Mouse (Mus musculus): Measurements from ENCODE around the gene Gm47959. TPM values are rescaled to one million over a fixed set of nuclear protein-coding genes. Genes with fewer than 3 reads are reported as not detected.
A peak's percentile ranks its signal among the peaks of the same experiment; 100 is the strongest.

The Gm47959 gene
- polyA plus RNA-seq, 1 experiment from 2014 or later, result not detected

DNA sequence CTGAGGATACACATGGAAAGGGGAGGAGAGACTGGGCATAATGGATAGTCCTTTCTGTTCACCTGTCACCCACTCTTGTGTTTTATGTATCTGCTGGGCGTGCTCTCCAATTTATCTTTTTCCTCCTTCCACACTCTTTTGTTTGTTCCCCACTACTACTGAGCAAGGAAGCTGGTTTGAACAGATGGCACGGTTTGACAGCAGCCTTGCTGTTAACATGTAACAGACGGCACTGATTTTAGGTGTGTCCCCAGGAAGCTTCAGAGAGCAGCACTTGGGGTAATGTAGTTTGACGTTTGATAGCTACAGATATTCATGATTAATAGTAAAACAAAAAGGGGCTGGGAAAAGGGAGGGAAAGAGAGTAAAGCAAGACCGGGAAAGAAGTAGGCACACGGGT is 7.1 kb downstream of the Gm47959 start:
- DNase-seq (ENCODE audit: low spot score) (no peak), ATAC-seq (replicated peaks; ENCODE audit: low FRiP score) (no peak)
- H3K4me1 ChIP-seq (replicated peaks; ENCODE audit: control insufficient read depth, insufficient read depth, low read length), result no peaks in the 10 kb centered on the region
- no peaks in the 10 kb centered on the region for H3K36me3 ChIP-seq (ENCODE audit: control insufficient read depth, insufficient read depth, low read length)
- WGBS, result 64% methylated on average over 6 of the region's 6 CpGs
- H3K27me3 ChIP-seq (replicated peaks; ENCODE audit: control insufficient read depth, insufficient read depth, low read length), result no peaks in the 10 kb centered on the region
- H3K9me3 ChIP-seq (ENCODE audit: control insufficient read depth, low read length), result no peaks in the 10 kb centered on the region
- no peak overlapping the region for H3K9ac ChIP-seq (ENCODE audit: low read depth, low read length)
- H3K4me3 ChIP-seq (ENCODE audit: low read depth, low read length), result no peak overlapping the region
- H3K27ac ChIP-seq (ENCODE audit: low read depth, low read length), result no peak overlapping the region
- H3K4me2 ChIP-seq, result no peak overlapping the region

GRCm38 (mm10) chr1:83014477-83014876 is 14.1 kb downstream of the Gm47959 start:
- 81% methylated on average over 3 of the region's 3 CpGs for WGBS
- H3K36me3 ChIP-seq (ENCODE audit: control insufficient read depth, insufficient read depth, low read length), result no peaks in the 10 kb centered on the region
- no peak overlapping the region for H3K27ac ChIP-seq (ENCODE audit: low read depth, low read length)
- no peak overlapping the region for H3K4me3 ChIP-seq (ENCODE audit: low read depth, low read length)
- H3K27me3 ChIP-seq (replicated peaks; ENCODE audit: control insufficient read depth, insufficient read depth, low read length), result no peaks in the 10 kb centered on the region
- no peak overlapping the region for H3K4me2 ChIP-seq
- H3K4me1 ChIP-seq (replicated peaks; ENCODE audit: control insufficient read depth, insufficient read depth, low read length), result no peaks in the 10 kb centered on the region
- ATAC-seq (replicated peaks; ENCODE audit: low FRiP score) (no peak), DNase-seq (ENCODE audit: low spot score) (no peak)
- no peaks in the 10 kb centered on the region for H3K9me3 ChIP-seq (ENCODE audit: control insufficient read depth, low read length)
- H3K9ac ChIP-seq (ENCODE audit: low read depth, low read length), result no peak overlapping the region

DNA sequence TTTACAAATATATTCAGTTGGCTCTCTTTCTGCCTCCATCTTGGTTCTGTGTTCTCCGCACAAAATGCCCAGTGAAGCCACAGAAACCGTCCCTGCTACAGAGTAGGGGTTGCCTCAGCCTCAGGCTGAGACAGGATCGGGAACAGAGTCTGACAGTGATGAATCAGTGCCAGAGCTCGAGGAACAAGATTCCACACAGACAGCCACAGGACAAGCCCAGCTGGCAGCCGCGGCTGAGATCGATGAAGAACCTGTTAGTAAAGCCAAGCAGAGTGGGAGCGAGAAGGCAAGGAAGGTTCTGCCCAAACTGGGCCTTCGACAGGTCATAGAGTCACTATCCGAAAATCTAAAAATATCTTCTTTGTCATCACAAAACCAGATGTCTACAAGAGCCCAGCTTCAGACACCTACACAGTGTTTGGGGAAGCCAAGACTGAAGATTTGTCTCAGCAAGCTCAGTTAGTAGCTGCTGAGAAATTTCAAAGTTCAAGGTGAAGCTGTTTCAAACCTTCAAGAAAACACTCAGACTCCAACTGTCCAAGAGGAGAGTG is 15.1 kb downstream of the Gm47959 start:
- 69% methylated on average over 10 of the region's 10 CpGs for WGBS
- Histone ChIP-seq H3K9me3 (ENCODE audit: control insufficient read depth, low read length) (no peaks in the 10 kb centered on the region), H3K4me2 (no peak overlapping the region), H3K4me3 (ENCODE audit: low read depth, low read length) (no peak overlapping the region), H3K27ac (ENCODE audit: low read depth, low read length) (no peak overlapping the region), H3K36me3 (ENCODE audit: control insufficient read depth, insufficient read depth, low read length) (no peaks in the 10 kb centered on the region), H3K4me1 (replicated peaks; ENCODE audit: control insufficient read depth, insufficient read depth, low read length) (no peaks in the 10 kb centered on the region), H3K9ac (ENCODE audit: low read depth, low read length) (no peak overlapping the region), H3K27me3 (replicated peaks; ENCODE audit: control insufficient read depth, insufficient read depth, low read length) (no peaks in the 10 kb centered on the region)
- no peak for ATAC-seq (replicated peaks; ENCODE audit: low FRiP score)
- DNase-seq (ENCODE audit: low spot score), result no peak

DNA sequence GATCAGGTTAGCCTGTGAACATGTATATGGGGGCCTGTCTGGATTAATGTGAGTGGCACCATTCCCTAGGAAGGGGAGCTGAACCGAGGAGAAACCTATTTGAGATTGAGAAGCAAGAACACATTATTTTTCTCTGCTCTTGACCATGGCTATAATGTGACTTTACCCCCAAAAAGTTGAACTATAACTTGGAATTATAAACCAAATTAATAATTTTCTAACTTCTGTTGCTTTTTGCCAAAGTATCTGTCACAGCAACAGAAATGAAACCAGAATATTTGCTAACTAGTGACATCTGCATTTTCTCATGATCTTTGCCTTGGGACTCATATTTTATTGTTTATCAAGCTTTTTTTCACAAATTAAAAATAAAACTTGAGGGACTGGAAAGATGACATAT is 16.2 kb downstream of the Gm47959 start:
- H3K27ac ChIP-seq (ENCODE audit: low read depth, low read length), result no peak overlapping the region
- no peaks in the 10 kb centered on the region for H3K4me1 ChIP-seq (replicated peaks; ENCODE audit: control insufficient read depth, insufficient read depth, low read length)
- H3K9me3 ChIP-seq (ENCODE audit: control insufficient read depth, low read length), result no peaks in the 10 kb centered on the region
- DNase-seq (ENCODE audit: low spot score) (no peak), ATAC-seq (replicated peaks; ENCODE audit: low FRiP score) (no peak)
- no peak overlapping the region for H3K4me3 ChIP-seq (ENCODE audit: low read depth, low read length)
- 75% methylated on average over 1 of the region's 1 CpGs for WGBS
- H3K36me3 ChIP-seq (ENCODE audit: control insufficient read depth, insufficient read depth, low read length), result no peaks in the 10 kb centered on the region
- H3K4me2 ChIP-seq, result no peak overlapping the region
- no peak overlapping the region for H3K9ac ChIP-seq (ENCODE audit: low read depth, low read length)
- no peaks in the 10 kb centered on the region for H3K27me3 ChIP-seq (replicated peaks; ENCODE audit: control insufficient read depth, insufficient read depth, low read length)

DNA sequence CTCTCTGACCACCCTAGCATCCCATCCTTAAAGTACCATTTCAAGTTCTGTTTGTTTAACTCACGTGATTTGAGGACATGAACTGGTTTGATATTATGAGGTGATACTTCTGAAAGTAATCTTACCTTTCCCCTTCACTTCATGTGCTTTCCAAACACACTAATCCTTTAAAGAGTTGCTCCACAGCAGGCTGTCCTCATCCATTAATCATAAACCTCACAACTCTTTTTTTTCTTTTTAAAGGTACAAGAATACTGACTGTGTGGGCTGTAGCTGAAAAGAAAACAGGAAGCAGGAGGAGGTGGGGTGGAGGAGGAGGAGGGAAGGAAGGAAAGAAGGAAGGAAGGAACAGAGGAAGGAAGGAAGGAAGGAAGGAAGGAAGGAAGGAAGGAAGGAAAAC is 31.6 kb downstream of the Gm47959 start:
- 53% methylated on average over 1 of the region's 1 CpGs for WGBS
- Histone ChIP-seq H3K9ac (ENCODE audit: low read depth, low read length) (no peak overlapping the region), H3K36me3 (ENCODE audit: control insufficient read depth, insufficient read depth, low read length) (no peaks in the 10 kb centered on the region), H3K4me2 (no peak overlapping the region), H3K4me3 (ENCODE audit: low read depth, low read length) (no peak overlapping the region), H3K4me1 (replicated peaks; ENCODE audit: control insufficient read depth, insufficient read depth, low read length) (no peaks in the 10 kb centered on the region), H3K27ac (ENCODE audit: low read depth, low read length) (no peak overlapping the region), H3K9me3 (ENCODE audit: control insufficient read depth, low read length) (no peaks in the 10 kb centered on the region), H3K27me3 (replicated peaks; ENCODE audit: control insufficient read depth, insufficient read depth, low read length) (no peaks in the 10 kb centered on the region)
- DNase-seq (ENCODE audit: low spot score) (no peak), ATAC-seq (replicated peaks; ENCODE audit: low FRiP score) (no peak)

- WGBS, result 86% methylated on average over 6 of the region's 6 CpGs
- Histone ChIP-seq H3K9ac (ENCODE audit: low read depth, low read length) (no peak overlapping the region), H3K27ac (ENCODE audit: low read depth, low read length) (no peak overlapping the region), H3K27me3 (replicated peaks; ENCODE audit: control insufficient read depth, insufficient read depth, low read length) (no peaks in the 10 kb centered on the region), H3K9me3 (ENCODE audit: control insufficient read depth, low read length) (no peaks in the 10 kb centered on the region), H3K36me3 (ENCODE audit: control insufficient read depth, insufficient read depth, low read length) (no peaks in the 10 kb centered on the region), H3K4me2 (no peak overlapping the region), H3K4me3 (ENCODE audit: low read depth, low read length) (no peak overlapping the region), H3K4me1 (replicated peaks; ENCODE audit: control insufficient read depth, insufficient read depth, low read length) (no peaks in the 10 kb centered on the region)
- no peak for DNase-seq (ENCODE audit: low spot score)
- ATAC-seq (replicated peaks; ENCODE audit: low FRiP score), result no peak
Observed at GRCm38 (mm10) chr1:83032508-83032907, 32.2 kb downstream of the Gm47959 start.

DNA sequence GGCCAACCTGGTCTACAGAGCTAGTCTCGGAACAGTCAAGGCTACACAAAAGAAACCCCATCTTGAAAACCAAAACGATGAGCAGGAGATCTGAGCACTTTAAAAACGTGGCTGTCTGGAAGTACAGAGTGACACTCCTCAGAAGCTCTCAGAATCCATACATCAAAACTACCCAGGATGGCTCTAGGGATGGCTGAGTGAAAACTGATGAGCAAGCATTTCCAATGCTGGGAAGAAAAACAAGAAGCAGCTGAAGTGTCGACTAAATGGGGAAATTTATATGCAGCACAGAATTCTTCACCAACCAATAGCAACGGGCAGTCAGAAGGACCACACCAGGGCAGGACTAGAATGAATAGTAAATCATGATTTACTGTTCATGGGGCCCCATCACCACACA is 34.2 kb downstream of the Gm47959 start:
- no peak overlapping the region for H3K4me3 ChIP-seq (ENCODE audit: low read depth, low read length)
- H3K9me3 ChIP-seq (ENCODE audit: control insufficient read depth, low read length), result no peaks in the 10 kb centered on the region
- no peaks in the 10 kb centered on the region for H3K4me1 ChIP-seq (replicated peaks; ENCODE audit: control insufficient read depth, insufficient read depth, low read length)
- H3K36me3 ChIP-seq (ENCODE audit: control insufficient read depth, insufficient read depth, low read length), result no peaks in the 10 kb centered on the region
- ATAC-seq (replicated peaks; ENCODE audit: low FRiP score), result no peak
- H3K27me3 ChIP-seq (replicated peaks; ENCODE audit: control insufficient read depth, insufficient read depth, low read length), result no peaks in the 10 kb centered on the region
- whole genome bisulfite sequencing, result 58% methylated on average over 5 of the region's 5 CpGs
- H3K9ac ChIP-seq (ENCODE audit: low read depth, low read length), result no peak overlapping the region
- H3K27ac ChIP-seq (ENCODE audit: low read depth, low read length), result no peak overlapping the region
- no peak overlapping the region for H3K4me2 ChIP-seq
- DNase-seq (ENCODE audit: low spot score), result no peak

GRCm38 (mm10) chr1:83036892-83037667 is 36.7 kb downstream of the Gm47959 start:
- Histone ChIP-seq H3K4me1 (replicated peaks; ENCODE audit: control insufficient read depth, insufficient read depth, low read length) (no peaks in the 10 kb centered on the region), H3K27me3 (replicated peaks; ENCODE audit: control insufficient read depth, insufficient read depth, low read length) (no peaks in the 10 kb centered on the region), H3K36me3 (ENCODE audit: control insufficient read depth, insufficient read depth, low read length) (no peaks in the 10 kb centered on the region), H3K9me3 (ENCODE audit: control insufficient read depth, low read length) (no peaks in the 10 kb centered on the region), H3K4me2 (no peak overlapping the region), H3K9ac (ENCODE audit: low read depth, low read length) (no peak overlapping the region), H3K4me3 (ENCODE audit: low read depth, low read length) (no peak overlapping the region), H3K27ac (ENCODE audit: low read depth, low read length) (no peak overlapping the region)
- DNase-seq (ENCODE audit: low spot score), result no peak
- no peak for ATAC-seq (replicated peaks; ENCODE audit: low FRiP score)
- WGBS, result 73% methylated on average over 11 of the region's 11 CpGs

GRCm38 (mm10) chr1:83038109-83038672 is 37.8 kb downstream of the Gm47959 start, which contains the start of gene Slc19a3:
Gene Slc19a3 (minus strand): TSS chr1:83038448.
- Histone ChIP-seq H3K27ac (ENCODE audit: low read depth, low read length) (no peak within 1 kb of the TSS), H3K9ac (ENCODE audit: low read depth, low read length) (peak within 1 kb of the TSS; percentile 7; the same call in 1 of the 2 replicates), H3K36me3 (ENCODE audit: control insufficient read depth, insufficient read depth, low read length) (no peaks in the 10 kb centered on the region), H3K27me3 (replicated peaks; ENCODE audit: control insufficient read depth, insufficient read depth, low read length) (no peaks in the 10 kb centered on the region), H3K9me3 (ENCODE audit: control insufficient read depth, low read length) (no peaks in the 10 kb centered on the region), H3K4me3 (ENCODE audit: low read depth, low read length) (peak within 1 kb of the TSS; percentile 55), H3K4me1 (replicated peaks; ENCODE audit: control insufficient read depth, insufficient read depth, low read length) (no peaks in the 10 kb centered on the region), H3K4me2 (peak within 1 kb of the TSS; percentile 79)
- DNase-seq (ENCODE audit: low spot score) (peak; percentile 38), ATAC-seq (replicated peaks; ENCODE audit: low FRiP score) (peak; percentile 72)
- WGBS, result 3% methylated on average over 25 of the region's 25 CpGs

Data from liver, embryonic 11.5 days (tissue).